Comparison of ENCODE assay signal across 16 mouse cellular contexts in the genomic region with DNA sequence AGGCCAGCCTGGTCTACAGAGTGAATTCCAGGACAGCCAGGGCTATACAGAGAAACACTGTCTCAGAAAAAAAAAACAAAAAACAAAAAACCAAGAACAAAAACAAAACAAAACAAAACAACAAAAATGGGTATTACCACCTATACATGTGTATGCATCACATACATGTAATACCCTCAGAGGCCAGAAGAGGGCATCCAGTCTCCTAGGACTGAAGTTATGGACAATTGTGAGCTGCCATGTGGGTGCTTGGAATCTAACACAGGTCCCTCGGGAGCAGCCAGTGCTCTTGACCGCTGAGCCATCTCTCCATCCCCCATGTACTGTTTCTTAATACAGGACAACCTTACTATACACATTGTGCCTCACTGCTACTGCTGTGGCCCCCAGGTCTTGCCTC. TPM values are rescaled to one million over a fixed set of nuclear protein-coding genes. Genes with fewer than 3 reads are reported as not detected.
DNase-seq lines count a peak whose midpoint lies in the region; ATAC-seq and TF ChIP-seq lines count a peak whose summit lies in the region.
"Had no signal": no experiment of that assay in that cellular context is flagged by ENCODE, and none has a peak within 500 bp of the region (broad histone marks: within the 10 kb centered on the region; RNA-seq: fewer than 3 reads in every experiment).

No protein-coding gene starts in this region.

- ATAC-seq in kidney, postnatal 0 days (replicated peaks; ENCODE audit: low FRiP score, low read depth), result no peak

- peak; percentile 33; the same call in 1 of the 2 replicates for TF ChIP-seq CTCF in kidney, postnatal 0 days (IDR thresholded peaks at IDR 0.05; ENCODE audit: low read depth)
- 0 out of 2 replicates have a peak, but pooled peaks have one; percentile 5 for TF ChIP-seq CTCF in bone marrow, adult 2 months (IDR thresholded peaks at IDR 0.05; ENCODE audit: control insufficient read depth, insufficient read depth, low read length)

- H3K9ac ChIP-seq in kidney, postnatal 0 days (ENCODE audit: low read depth, low read length), result no peak overlapping the region
- H3K9ac ChIP-seq: forebrain, embryonic 12.5 days; kidney, embryonic 15.5 days; liver, embryonic 15.5 days; neural tube, embryonic 12.5 days had no signal

- no peaks in the 10 kb centered on the region for H3K27me3 ChIP-seq in kidney, postnatal 0 days (ENCODE audit: insufficient read depth, low read length)
- H3K27me3 ChIP-seq: CH12.LX; forebrain, embryonic 12.5 days; kidney, embryonic 15.5 days; liver, embryonic 15.5 days; neural tube, embryonic 12.5 days had no signal

- TF ChIP-seq POLR2A in bone marrow, adult 2 months (IDR thresholded peaks at IDR 0.05; ENCODE audit: borderline replicate concordance, control insufficient read depth, low read depth, low read length), result no peak

- H3K4me2 ChIP-seq in kidney, postnatal 0 days (ENCODE audit: low read length), result no peak overlapping the region
- H3K4me2 ChIP-seq: forebrain, embryonic 12.5 days; kidney, embryonic 15.5 days; liver, embryonic 15.5 days; neural tube, embryonic 12.5 days had no signal

- no peaks in the 10 kb centered on the region for H3K36me3 ChIP-seq in kidney, postnatal 0 days (ENCODE audit: insufficient read depth, low read length)
- H3K36me3 ChIP-seq: forebrain, embryonic 12.5 days; kidney, embryonic 15.5 days; neural tube, embryonic 12.5 days had no signal

- 96% methylated on average over 2 of the region's 2 CpGs for WGBS in kidney, postnatal 0 days
- WGBS in bone marrow, adult 2 months, result 87% methylated on average over 2 of the region's 2 CpGs

- no peak overlapping the region for H3K27ac ChIP-seq in kidney, postnatal 0 days
- H3K27ac ChIP-seq in bone marrow, adult 2 months (ENCODE audit: control insufficient read depth, insufficient read depth, low read depth, low read length, poor library complexity), result no peak overlapping the region
- H3K27ac ChIP-seq: forebrain, embryonic 12.5 days; kidney, embryonic 15.5 days; liver, embryonic 15.5 days; neural tube, embryonic 12.5 days had no signal

- no peak for DNase-seq in kidney, postnatal 0 days (ENCODE audit: low spot score)
- DNase-seq in kidney, postnatal 36 days, result no peak
- peak; percentile 19 for DNase-seq in thymus, postnatal 14 days
- no peak for DNase-seq in thymus, postnatal 0 days (ENCODE audit: low spot score)
- DNase-seq in right cerebral cortex, postnatal 10 days (ENCODE audit: low spot score in 2 of 2), result no peak
- DNase-seq in cerebellum, adult 18-20 months, result no peak
- DNase-seq: adrenal gland, postnatal 36 days; cerebellum, postnatal 25 days; heart, postnatal 4 days; lung, postnatal 14 days had no signal

- H3K9me3 ChIP-seq in kidney, postnatal 0 days (replicated peaks; ENCODE audit: low read length), result no peaks in the 10 kb centered on the region
- H3K9me3 ChIP-seq: forebrain, embryonic 12.5 days; liver, embryonic 15.5 days had no signal

- peaks cover 15% of the 10 kb centered on the region; the same call in 1 of the 2 replicates for H3K4me1 ChIP-seq in kidney, postnatal 0 days (replicated peaks; ENCODE audit: insufficient read depth, low read length)
- H3K4me1 ChIP-seq in bone marrow, adult 2 months (ENCODE audit: control insufficient read depth, insufficient read depth, low read length), result no peaks in the 10 kb centered on the region; the same call in 1 of the 2 replicates
- H3K4me1 ChIP-seq: forebrain, embryonic 12.5 days had no signal

- no peak overlapping the region for H3K4me3 ChIP-seq in kidney, postnatal 0 days (replicated peaks; ENCODE audit: low read depth, low read length)
- H3K4me3 ChIP-seq in bone marrow, adult 2 months (replicated peaks; ENCODE audit: control insufficient read depth, low read depth, low read length), result no peak overlapping the region
- H3K4me3 ChIP-seq: forebrain, embryonic 12.5 days; kidney, embryonic 15.5 days; liver, embryonic 15.5 days; neural tube, embryonic 12.5 days had no signal

RNA-seq across cellular contexts. Expression of gene Fam102a, which starts 29.6 kb away (rescaled TPM):
- polyA plus RNA-seq in kidney, postnatal 0 days (2015; fragmentation: Nextera tagmentation; extraction: Ambion mirVana), result 13.9 and 16.9 TPM in 2 replicates
- 8.4 and 8.9 TPM in 2 replicates for polyA plus RNA-seq in thymus, postnatal 0 days (2015; fragmentation: Nextera tagmentation; extraction: Ambion mirVana)
- 5.4 and 9.7 TPM in 2 replicates for polyA plus RNA-seq in bone marrow, adult 2 months (2011; ENCODE audit: insufficient read depth, insufficient read length, low replicate concordance, missing spikeins)

RNA-seq across cellular contexts. Expression of gene Slc25a25, which starts 54.3 kb away (rescaled TPM):
- polyA plus RNA-seq in kidney, postnatal 0 days (2015; fragmentation: Nextera tagmentation; extraction: Ambion mirVana), result 15.0 and 16.9 TPM in 2 replicates
- 16.3 and 18.9 TPM in 2 replicates for polyA plus RNA-seq in thymus, postnatal 0 days (2015; fragmentation: Nextera tagmentation; extraction: Ambion mirVana)
- 7.3 and 10.6 TPM in 2 replicates for polyA plus RNA-seq in bone marrow, adult 2 months (2011; ENCODE audit: insufficient read depth, insufficient read length, low replicate concordance, missing spikeins)

RNA-seq across cellular contexts. Expression of gene Naif1, which starts 55.3 kb away (rescaled TPM):
- 4.7 TPM in 2 replicates for polyA plus RNA-seq in kidney, postnatal 0 days (2015; fragmentation: Nextera tagmentation; extraction: Ambion mirVana)
- polyA plus RNA-seq in thymus, postnatal 0 days (2015; fragmentation: Nextera tagmentation; extraction: Ambion mirVana), result 5.4 and 6.2 TPM in 2 replicates
- 1.9 and 2.6 TPM in 2 replicates for polyA plus RNA-seq in bone marrow, adult 2 months (2011; ENCODE audit: insufficient read depth, insufficient read length, low replicate concordance, missing spikeins)
